20 mouse cellular contexts compared by ENCODE assay signal in genomic region chr12:45824861-45825260, GRCm38 (mm10).
"Had no signal": no experiment of that assay in that cellular context is flagged by ENCODE, and none has a peak within 500 bp of the region (broad histone marks: within the 10 kb centered on the region; RNA-seq: fewer than 3 reads in every experiment).

No protein-coding gene starts in this region.

- H3K9ac ChIP-seq: intestine, embryonic 15.5 days; kidney, embryonic 15.5 days; liver, embryonic 13.5 days; midbrain, embryonic 15.5 days had no signal

- H3K4me3 ChIP-seq: intestine, embryonic 15.5 days; kidney, embryonic 15.5 days; left cerebral cortex, adult 2 months; liver, embryonic 13.5 days; midbrain, embryonic 15.5 days had no signal

- DNase-seq: kidney, adult 11 months; kidney, adult 8-10 months; kidney, postnatal 10 days; kidney, postnatal 36 days; layer of hippocampus, postnatal 36 days; liver, embryonic 13.5 days; lung, adult 2 months; lung, postnatal 14 days; lung, postnatal 4 days; right cerebral cortex, adult 18-20 months; right cerebral cortex, postnatal 14 days; right cerebral cortex, postnatal 4 days; thymus, adult 2 months; thymus, postnatal 14 days; thymus, postnatal 4 days had no signal

- H3K9me3 ChIP-seq: intestine, embryonic 15.5 days; kidney, embryonic 15.5 days; liver, embryonic 13.5 days; midbrain, embryonic 15.5 days had no signal

- H3K4me1 ChIP-seq: intestine, embryonic 15.5 days; kidney, embryonic 15.5 days; liver, embryonic 13.5 days; midbrain, embryonic 15.5 days had no signal

- H3K4me2 ChIP-seq: intestine, embryonic 15.5 days; kidney, embryonic 15.5 days; liver, embryonic 13.5 days; midbrain, embryonic 15.5 days had no signal

- H3K27ac ChIP-seq: intestine, embryonic 15.5 days; kidney, embryonic 15.5 days; left cerebral cortex, adult 2 months; liver, embryonic 13.5 days; midbrain, embryonic 15.5 days; stomach, postnatal 0 days had no signal

- ATAC-seq: intestine, embryonic 15.5 days; midbrain, embryonic 15.5 days had no signal

- H3K36me3 ChIP-seq: intestine, embryonic 15.5 days; kidney, embryonic 15.5 days; liver, embryonic 13.5 days; midbrain, embryonic 15.5 days had no signal

- H3K27me3 ChIP-seq: intestine, embryonic 15.5 days; kidney, embryonic 15.5 days; liver, embryonic 13.5 days; midbrain, embryonic 15.5 days had no signal
